Mouse (Mus musculus) hindbrain, embryonic 13.5 days (tissue): Measurements from ENCODE around the gene Aggf1. TPM values are rescaled to one million over a fixed set of nuclear protein-coding genes. Genes with fewer than 3 reads are reported as not detected.

Experiments
- ATAC-seq: fragments of 200-750 bp; cut with Nextera tagmentation; 2 replicates; pipeline ENCODE4 v1.8.0; 2017; ENCODE audit warnings: moderate TSS enrichment; ENCODE audit not compliant: low FRiP score
- H3K27ac ChIP-seq: fragments of 300-500 bp; sonication (generic); 2 replicates; pipeline ENCODE4 v1.5.1; 2015; ENCODE audit warnings: inconsistent platforms, mild to moderate bottlenecking, moderate library complexity
- H3K27me3 ChIP-seq: fragments of 300-500 bp; sonication (generic); 2 replicates; pipeline ENCODE4 v1.6.1; 2015; ENCODE audit warnings: mild to moderate bottlenecking, inconsistent platforms
- H3K36me3 ChIP-seq: fragments of 300-500 bp; sonication (generic); 2 replicates; pipeline ENCODE4 v1.6.1; 2015; ENCODE audit warnings: mild to moderate bottlenecking, inconsistent platforms
- H3K4me1 ChIP-seq: fragments of 300-500 bp; sonication (generic); replicated peaks from 2 replicates; pipeline ENCODE4 v1.6.1; 2015; ENCODE audit warnings: inconsistent platforms
- H3K4me2 ChIP-seq: fragments of 300-500 bp; sonication (generic); 2 replicates; pipeline ENCODE4 v1.6.1; 2015; ENCODE audit warnings: inconsistent platforms, mild to moderate bottlenecking, moderate library complexity
- H3K4me3 ChIP-seq: fragments of 300-500 bp; sonication (generic); 2 replicates; pipeline ENCODE4 v1.5.1; 2015; ENCODE audit warnings: mild to moderate bottlenecking, inconsistent platforms
- H3K9ac ChIP-seq: fragments of 300-500 bp; sonication (generic); 2 replicates; pipeline ENCODE4 v1.6.1; 2015; ENCODE audit warnings: mild to moderate bottlenecking, inconsistent platforms
- H3K9me3 ChIP-seq: fragments of 300-500 bp; sonication (generic); 2 replicates; pipeline ENCODE4 v1.6.1; 2016; ENCODE audit warnings: inconsistent platforms
- WGBS: fragments of 180-500 bp; shearing (Covaris S2); methylation state at CpG from one replicate; pipeline ENCODE4 v1.1.7; 2015; 5-methylcytosine and 5-hydroxymethylcytosine counted together
- polyA plus RNA-seq: library from polyadenylated mRNA; unstranded; fragments of >200 nt; fragmentation: Nextera tagmentation; extraction: Ambion mirVana; gene quantifications from 2 replicates; pipeline ENCODE4 v1.2.1, GENCODE M21; 2015

The Aggf1 gene
- polyA plus RNA-seq, 1 experiment from 2014 or later = 41.6 TPM

- peak overlapping the region; percentile 92 for H3K4me2 ChIP-seq
- H3K4me1 ChIP-seq = peaks cover 18% of the 10 kb centered on the region
- WGBS = 28% methylated on average over 6 of the region's 6 CpGs
These were observed 382 bp upstream of the Aggf1 start for GRCm38 (mm10) chr13:95375554-95375914.

GRCm38 (mm10) chr13:95366356-95366755 lies 8.8 kb downstream of the Aggf1 start:
- Histone ChIP-seq H3K36me3 (peaks cover 75% of the 10 kb centered on the region), H3K4me1 (no peaks in the 10 kb centered on the region), H3K4me2 (no peak overlapping the region), H3K4me3 (no peak overlapping the region), H3K27me3 (no peaks in the 10 kb centered on the region), H3K9ac (no peak overlapping the region), H3K27ac (no peak overlapping the region), H3K9me3 (no peaks in the 10 kb centered on the region)
- WGBS = 96% methylated on average over 8 of the region's 8 CpGs
- no peak for ATAC-seq

More at GRCm38 (mm10) chr13:95375554-95375914, 382 bp upstream of the Aggf1 start:
- no peaks in the 10 kb centered on the region for H3K9me3 ChIP-seq
- H3K27me3 ChIP-seq = 0 out of 2 replicates have a peak, but pooled peaks cover 8% of the 10 kb centered on the region
- peaks cover 10% of the 10 kb centered on the region for H3K36me3 ChIP-seq
- peak overlapping the region; percentile 98 for H3K4me3 ChIP-seq
- peak overlapping the region; percentile 95 for H3K9ac ChIP-seq
- peak overlapping the region; percentile 84 for H3K27ac ChIP-seq
- peak; percentile 52 for ATAC-seq

GRCm38 (mm10) chr13:95363440-95363839 lies 11.7 kb downstream of the Aggf1 start:
- no peak overlapping the region for H3K27ac ChIP-seq
- no peak overlapping the region for H3K4me2 ChIP-seq
- peaks cover 74% of the 10 kb centered on the region for H3K36me3 ChIP-seq
- no peaks in the 10 kb centered on the region for H3K4me1 ChIP-seq
- H3K4me3 ChIP-seq = no peak overlapping the region
- H3K9me3 ChIP-seq = no peaks in the 10 kb centered on the region
- no peak for ATAC-seq
- H3K9ac ChIP-seq = no peak overlapping the region
- WGBS = 74% methylated on average over 4 of the region's 4 CpGs
- H3K27me3 ChIP-seq = no peaks in the 10 kb centered on the region

- WGBS = 93% methylated on average over 2 of the region's 2 CpGs
These were observed 16.9 kb downstream of the Aggf1 start for GRCm38 (mm10) chr13:95358223-95358622.

GRCm38 (mm10) chr13:95348476-95348875 lies 26.7 kb downstream of the Aggf1 start:
- Histone ChIP-seq H3K9me3 (no peaks in the 10 kb centered on the region), H3K9ac (no peak overlapping the region), H3K27me3 (no peaks in the 10 kb centered on the region), H3K4me3 (no peak overlapping the region), H3K27ac (no peak overlapping the region), H3K4me2 (no peak overlapping the region), H3K36me3 (peaks cover 41% of the 10 kb centered on the region), H3K4me1 (0 out of 2 replicates have a peak, but pooled peaks cover 3% of the 10 kb centered on the region)
- whole genome bisulfite sequencing = 81% methylated on average over 3 of the region's 3 CpGs
- no peak for ATAC-seq

More at GRCm38 (mm10) chr13:95358223-95358622, 16.9 kb downstream of the Aggf1 start:
- H3K9me3 ChIP-seq = no peaks in the 10 kb centered on the region
- H3K27ac ChIP-seq = no peak overlapping the region
- no peak overlapping the region for H3K4me2 ChIP-seq
- no peaks in the 10 kb centered on the region for H3K4me1 ChIP-seq
- H3K27me3 ChIP-seq = no peaks in the 10 kb centered on the region
- no peak overlapping the region for H3K4me3 ChIP-seq
- H3K36me3 ChIP-seq = peaks cover 92% of the 10 kb centered on the region
- H3K9ac ChIP-seq = no peak overlapping the region
- no peak for ATAC-seq

- no peak overlapping the region for H3K4me2 ChIP-seq
- 34% methylated on average over 8 of the region's 8 CpGs for WGBS
- 0 out of 2 replicates have a peak, but pooled peaks cover 3% of the 10 kb centered on the region for H3K4me1 ChIP-seq
- no peak overlapping the region for H3K27ac ChIP-seq
- H3K9ac ChIP-seq = no peak overlapping the region
- no peaks in the 10 kb centered on the region for H3K9me3 ChIP-seq
- H3K27me3 ChIP-seq = no peaks in the 10 kb centered on the region
- H3K36me3 ChIP-seq = peaks cover 30% of the 10 kb centered on the region
- H3K4me3 ChIP-seq = no peak overlapping the region
- peak; percentile 66; the same call in 1 of the 2 replicates for ATAC-seq
These were observed 28.0 kb downstream of the Aggf1 start for GRCm38 (mm10) chr13:95347018-95347696.

- H3K4me2 ChIP-seq = no peak overlapping the region
- WGBS = 53% methylated on average over 6 of the region's 6 CpGs
- H3K27me3 ChIP-seq = no peaks in the 10 kb centered on the region
- H3K4me1 ChIP-seq = 0 out of 2 replicates have a peak, but pooled peaks cover 3% of the 10 kb centered on the region
- ATAC-seq = no peak
- H3K9ac ChIP-seq = no peak overlapping the region
- H3K27ac ChIP-seq = no peak overlapping the region
- peaks cover 18% of the 10 kb centered on the region for H3K36me3 ChIP-seq
- H3K9me3 ChIP-seq = no peaks in the 10 kb centered on the region
- H3K4me3 ChIP-seq = no peak overlapping the region
These were observed 29.3 kb downstream of the Aggf1 start for GRCm38 (mm10) chr13:95345869-95346268.

GRCm38 (mm10) chr13:95343470-95343869 lies 31.7 kb downstream of the Aggf1 start:
- Histone ChIP-seq H3K4me2 (no peak overlapping the region), H3K36me3 (peaks cover 18% of the 10 kb centered on the region), H3K9ac (no peak overlapping the region), H3K4me3 (no peak overlapping the region), H3K4me1 (0 out of 2 replicates have a peak, but pooled peaks cover 3% of the 10 kb centered on the region), H3K27ac (no peak overlapping the region), H3K9me3 (no peaks in the 10 kb centered on the region), H3K27me3 (no peaks in the 10 kb centered on the region)
- 94% methylated on average over 8 of the region's 8 CpGs for WGBS
- ATAC-seq = no peak

- Histone ChIP-seq H3K36me3 (peaks cover 44% of the 10 kb centered on the region), H3K4me1 (peaks cover 10% of the 10 kb centered on the region; the same call in 1 of the 2 replicates), H3K9ac (0 out of 2 replicates have a peak overlapping the region, but pooled peaks have one; percentile 9), H3K27me3 (no peaks in the 10 kb centered on the region), H3K4me2 (peak overlapping the region; percentile 28), H3K9me3 (no peaks in the 10 kb centered on the region), H3K4me3 (peak overlapping the region; percentile 11; the same call in 1 of the 2 replicates), H3K27ac (no peak overlapping the region)
- ATAC-seq = peak; percentile 76; the same call in 1 of the 2 replicates
- WGBS = 70% methylated on average over 40 of the region's 40 CpGs
These were observed 39.0 kb downstream of the Aggf1 start for GRCm38 (mm10) chr13:95336122-95336677.

GRCm38 (mm10) chr13:95332086-95332899 lies 42.9 kb downstream of the Aggf1 start:
- Histone ChIP-seq H3K4me3 (no peak overlapping the region), H3K4me1 (peaks cover 34% of the 10 kb centered on the region), H3K4me2 (no peak overlapping the region), H3K27me3 (no peaks in the 10 kb centered on the region), H3K9me3 (no peaks in the 10 kb centered on the region), H3K36me3 (peaks cover 20% of the 10 kb centered on the region), H3K9ac (no peak overlapping the region), H3K27ac (peak overlapping the region; percentile 19; the same call in 1 of the 2 replicates)
- 77% methylated on average over 11 of the region's 11 CpGs for WGBS
- no peak for ATAC-seq

GRCm38 (mm10) chr13:95330507-95330906 lies 44.6 kb downstream of the Aggf1 start:
- no peak for ATAC-seq
- Histone ChIP-seq H3K9me3 (no peaks in the 10 kb centered on the region), H3K9ac (no peak overlapping the region), H3K4me3 (no peak overlapping the region), H3K36me3 (peaks cover 8% of the 10 kb centered on the region; the same call in 1 of the 2 replicates), H3K27ac (no peak overlapping the region), H3K4me1 (peaks cover 51% of the 10 kb centered on the region), H3K27me3 (no peaks in the 10 kb centered on the region), H3K4me2 (no peak overlapping the region)
- WGBS = 63% methylated on average over 11 of the region's 11 CpGs

GRCm38 (mm10) chr13:95328767-95329166 lies 46.4 kb downstream of the Aggf1 start:
- 71% methylated on average over 11 of the region's 11 CpGs for WGBS
- Histone ChIP-seq H3K4me3 (no peak overlapping the region; the same call in 1 of the 2 replicates), H3K4me1 (peaks cover 51% of the 10 kb centered on the region), H3K9ac (0 out of 2 replicates have a peak overlapping the region, but pooled peaks have one; percentile 19), H3K27me3 (no peaks in the 10 kb centered on the region), H3K27ac (no peak overlapping the region), H3K36me3 (no peaks in the 10 kb centered on the region), H3K9me3 (no peaks in the 10 kb centered on the region), H3K4me2 (no peak overlapping the region)
- no peak for ATAC-seq
